In the genomic region with DNA sequence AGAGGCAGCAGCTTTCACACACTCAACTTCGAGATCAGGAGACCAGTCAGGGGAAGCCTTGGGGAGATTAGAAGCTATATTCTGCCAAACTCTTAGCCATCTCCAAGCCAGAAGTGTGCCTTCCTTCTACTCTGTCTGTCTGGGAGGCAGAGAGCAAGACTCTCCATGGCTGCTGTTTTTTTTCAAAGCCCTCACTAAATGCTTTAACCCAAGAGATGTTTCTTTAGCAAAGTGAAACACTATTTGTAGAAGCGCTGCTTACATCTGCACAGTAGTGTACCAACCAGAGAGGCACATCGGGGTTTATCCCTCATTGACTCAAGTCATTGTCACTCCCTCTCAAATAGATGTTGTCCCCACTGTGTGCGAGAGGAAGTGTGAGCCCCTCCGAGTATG, we compare ENCODE assay signal across 13 mouse cellular contexts.
A peak's percentile ranks its signal among the peaks of the same experiment; 100 is the strongest.
DNase-seq lines count a peak whose midpoint lies in the region; ATAC-seq and TF ChIP-seq lines count a peak whose summit lies in the region.
"Had no signal": no experiment of that assay in that cellular context is flagged by ENCODE, and none has a peak within 500 bp of the region (broad histone marks: within the 10 kb centered on the region; RNA-seq: fewer than 3 reads in every experiment).

No protein-coding gene starts in this region.

- no peak for TF ChIP-seq CTCF in kidney, postnatal 0 days (IDR thresholded peaks at IDR 0.05; ENCODE audit: low read depth)
- no peak for TF ChIP-seq CTCF in intestine, postnatal 0 days (IDR thresholded peaks at IDR 0.05; ENCODE audit: low read depth)
- no peak for TF ChIP-seq CTCF in layer of hippocampus, adult 2 months (conservative IDR thresholded peaks at IDR 0.05)

- no peaks in the 10 kb centered on the region for H3K27me3 ChIP-seq in kidney, postnatal 0 days (ENCODE audit: insufficient read depth, low read length)
- no peaks in the 10 kb centered on the region for H3K27me3 ChIP-seq in forebrain, embryonic 16.5 days (replicated peaks; ENCODE audit: control insufficient read depth, insufficient read depth, low read length)
- no peaks in the 10 kb centered on the region for H3K27me3 ChIP-seq in intestine, postnatal 0 days (replicated peaks; ENCODE audit: control insufficient read depth, insufficient read depth, low read length)
- H3K27me3 ChIP-seq in neural tube, embryonic 12.5 days (replicated peaks): no peaks in the 10 kb centered on the region
- H3K27me3 ChIP-seq: Patski had no signal

- DNase-seq in kidney, postnatal 0 days (ENCODE audit: low spot score): no peak
- DNase-seq in kidney, adult 9 months: no peak
- no peak for DNase-seq in layer of hippocampus, adult 2 months (ENCODE audit: low spot score in 2 of 2)
- no peak for DNase-seq in gastrocnemius, postnatal 14 days
- DNase-seq: adrenal gland, postnatal 25 days; cerebellum, adult 18-20 months; thymus, postnatal 25 days had no signal

- H3K4me1 ChIP-seq in kidney, postnatal 0 days (replicated peaks; ENCODE audit: insufficient read depth, low read length): peaks cover 22% of the 10 kb centered on the region
- peaks cover 20% of the 10 kb centered on the region for H3K4me1 ChIP-seq in forebrain, embryonic 16.5 days (replicated peaks; ENCODE audit: control insufficient read depth, insufficient read depth, low read length)
- 0 out of 2 replicates have a peak, but pooled peaks cover 3% of the 10 kb centered on the region for H3K4me1 ChIP-seq in intestine, postnatal 0 days (replicated peaks; ENCODE audit: control insufficient read depth, insufficient read depth, low read length)
- H3K4me1 ChIP-seq in neural tube, embryonic 12.5 days: peaks cover 29% of the 10 kb centered on the region

- ATAC-seq in kidney, postnatal 0 days (replicated peaks; ENCODE audit: low FRiP score, low read depth): no peak
- ATAC-seq in forebrain, embryonic 16.5 days: 0 out of 2 replicates have a peak, but pooled peaks have one; percentile 7
- ATAC-seq in intestine, postnatal 0 days: no peak
- peak; percentile 34 for ATAC-seq in neural tube, embryonic 12.5 days (ENCODE audit: low FRiP score, low read depth)
- ATAC-seq in megakaryocyte-erythroid progenitor cell, adult 5-6 weeks (replicated peaks; ENCODE audit: low FRiP score, low TSS enrichment, poor library complexity, severe bottlenecking): no peak
- ATAC-seq: lung, postnatal 0 days had no signal

- 53% methylated on average over 5 of the region's 5 CpGs for WGBS in kidney, postnatal 0 days
- WGBS in forebrain, embryonic 16.5 days: 28% methylated on average over 5 of the region's 5 CpGs
- 40% methylated on average over 5 of the region's 5 CpGs for WGBS in intestine, postnatal 0 days
- WGBS in neural tube, embryonic 12.5 days: 18% methylated on average over 5 of the region's 5 CpGs

- H3K4me3 ChIP-seq in kidney, postnatal 0 days (replicated peaks; ENCODE audit: low read depth, low read length): no peak overlapping the region
- H3K4me3 ChIP-seq in forebrain, embryonic 16.5 days (replicated peaks; ENCODE audit: low read length): no peak overlapping the region
- H3K4me3 ChIP-seq in intestine, postnatal 0 days (ENCODE audit: low read depth, low read length): peak overlapping the region; percentile 5; the same call in 1 of the 2 replicates
- H3K4me3 ChIP-seq in neural tube, embryonic 12.5 days: no peak overlapping the region
- H3K4me3 ChIP-seq in layer of hippocampus, adult 2 months: no peak overlapping the region

- no peak overlapping the region for H3K9ac ChIP-seq in kidney, postnatal 0 days (ENCODE audit: low read depth, low read length)
- H3K9ac ChIP-seq in forebrain, embryonic 16.5 days (replicated peaks; ENCODE audit: low read depth, low read length): no peak overlapping the region
- no peak overlapping the region for H3K9ac ChIP-seq in intestine, postnatal 0 days (ENCODE audit: low read depth, low read length)
- no peak overlapping the region for H3K9ac ChIP-seq in neural tube, embryonic 12.5 days

- intact Hi-C loops in gastrocnemius, postnatal 14 days (cut with DNase I; ENCODE audit: low total_unique reads): loop anchor here (10.0 kb wide), 1 partner anchor 88 kb away; no protein-coding TSS in a partner anchor

- H3K36me3 ChIP-seq in kidney, postnatal 0 days (ENCODE audit: insufficient read depth, low read length): no peaks in the 10 kb centered on the region
- H3K36me3 ChIP-seq in forebrain, embryonic 16.5 days (ENCODE audit: control insufficient read depth, insufficient read depth): no peaks in the 10 kb centered on the region
- H3K36me3 ChIP-seq in intestine, postnatal 0 days (ENCODE audit: control insufficient read depth, insufficient read depth): no peaks in the 10 kb centered on the region
- H3K36me3 ChIP-seq in neural tube, embryonic 12.5 days: no peaks in the 10 kb centered on the region

- no peaks in the 10 kb centered on the region for H3K9me3 ChIP-seq in kidney, postnatal 0 days (replicated peaks; ENCODE audit: low read length)
- H3K9me3 ChIP-seq in forebrain, embryonic 16.5 days (ENCODE audit: control insufficient read depth, low read length): no peaks in the 10 kb centered on the region
- H3K9me3 ChIP-seq in intestine, postnatal 0 days (ENCODE audit: control insufficient read depth): no peaks in the 10 kb centered on the region
- H3K9me3 ChIP-seq in neural tube, embryonic 12.5 days: no peaks in the 10 kb centered on the region

- H3K27ac ChIP-seq in kidney, postnatal 0 days: no peak overlapping the region
- H3K27ac ChIP-seq in forebrain, embryonic 16.5 days (ENCODE audit: low read length): no peak overlapping the region
- peak overlapping the region; percentile 30; the same call in 1 of the 2 replicates for H3K27ac ChIP-seq in intestine, postnatal 0 days (ENCODE audit: low read depth, low read length)
- H3K27ac ChIP-seq in neural tube, embryonic 12.5 days: peak overlapping the region; percentile 17
- H3K27ac ChIP-seq in layer of hippocampus, adult 2 months: no peak overlapping the region

- 0 out of 2 replicates have a peak overlapping the region, but pooled peaks have one; percentile 10 for H3K4me2 ChIP-seq in kidney, postnatal 0 days (ENCODE audit: low read length)
- no peak overlapping the region for H3K4me2 ChIP-seq in forebrain, embryonic 16.5 days (ENCODE audit: low read length)
- H3K4me2 ChIP-seq in intestine, postnatal 0 days (replicated peaks; ENCODE audit: low read depth): peak overlapping the region; percentile 48
- H3K4me2 ChIP-seq in neural tube, embryonic 12.5 days (replicated peaks): peak overlapping the region; percentile 36

Comparison
In these comparisons a context has a peak if more than half of its experiments do, and no peak if none do; other contexts are left out.
1. ATAC-seq: peak in forebrain, embryonic 16.5 days (single experiment) and neural tube, embryonic 12.5 days (single experiment); none in kidney, postnatal 0 days (single experiment), intestine, postnatal 0 days (single experiment) and megakaryocyte-erythroid progenitor cell, adult 5-6 weeks (single experiment).
2. H3K27ac ChIP-seq: peak in intestine, postnatal 0 days (single experiment) and neural tube, embryonic 12.5 days (single experiment); none in kidney, postnatal 0 days (single experiment), forebrain, embryonic 16.5 days (single experiment) and layer of hippocampus, adult 2 months (single experiment).